Mouse (Mus musculus) limb, embryonic 11.5 days (tissue): Measurements from ENCODE around the gene Pnpla6. TPM values are rescaled to one million over a fixed set of nuclear protein-coding genes. Genes with fewer than 3 reads are reported as not detected.
A peak's percentile ranks its signal among the peaks of the same experiment; 100 is the strongest.

Experiments
- ATAC-seq: fragments of 200-750 bp; cut with Nextera tagmentation; 2 replicates; pipeline ENCODE4 v1.8.0; 2017; ENCODE audit warnings: low read depth; ENCODE audit not compliant: insufficient number of reproducible peaks, low FRiP score, low TSS enrichment
- DNase-seq: peaks from one replicate; pipeline ENCODE4 v3.0.0-alpha.2; 2015; ENCODE audit warnings: low spot score
- H3K27ac ChIP-seq: fragments of 300-500 bp; sonication (generic); replicated peaks from 2 replicates; pipeline ENCODE4 v1.5.1; 2014; ENCODE audit warnings: low read depth, mild to moderate bottlenecking, low read length
- H3K27me3 ChIP-seq: fragments of 300-500 bp; sonication (generic); 2 replicates; pipeline ENCODE4 v1.6.1; 2014; ENCODE audit warnings: mild to moderate bottlenecking, low read length, mixed read lengths; ENCODE audit not compliant: control insufficient read depth, insufficient read depth
- H3K36me3 ChIP-seq: fragments of 300-500 bp; sonication (generic); 2 replicates; pipeline ENCODE4 v1.6.1; 2014; ENCODE audit warnings: mild to moderate bottlenecking, low read length, moderate library complexity, mixed read lengths; ENCODE audit not compliant: control insufficient read depth, insufficient read depth
- H3K4me1 ChIP-seq: fragments of 300-500 bp; sonication (generic); 2 replicates; pipeline ENCODE4 v1.6.1; 2014; ENCODE audit warnings: low read length, mixed read lengths; ENCODE audit not compliant: control insufficient read depth, insufficient read depth
- H3K4me2 ChIP-seq: fragments of 300-500 bp; sonication (generic); 2 replicates; pipeline ENCODE4 v1.6.1; 2014; ENCODE audit warnings: low read depth, mild to moderate bottlenecking, moderate library complexity; ENCODE audit not compliant: severe bottlenecking
- H3K4me3 ChIP-seq: fragments of 300-500 bp; sonication (generic); 2 replicates; pipeline ENCODE4 v1.5.1; 2014; ENCODE audit warnings: low read depth, low read length
- H3K9ac ChIP-seq: fragments of 300-500 bp; sonication (generic); 2 replicates; pipeline ENCODE4 v1.6.1; 2014; ENCODE audit warnings: mild to moderate bottlenecking, low read length
- H3K9me3 ChIP-seq: fragments of 300-500 bp; sonication (generic); 2 replicates; pipeline ENCODE4 v1.6.1; 2016; ENCODE audit warnings: low read length; ENCODE audit not compliant: control insufficient read depth
- WGBS: fragments of 180-500 bp; shearing (Covaris S2); extraction: QIAGEN DNeasy Blood & Tissue Kit; methylation state at CpG from one replicate; pipeline ENCODE4 v1.1.7; 2014; 5-methylcytosine and 5-hydroxymethylcytosine counted together
- polyA plus RNA-seq: library from polyadenylated mRNA; unstranded; fragments of >200 nt; fragmentation: Nextera tagmentation; extraction: Ambion mirVana; gene quantifications from 2 replicates; pipeline ENCODE4 v1.2.1, GENCODE M21; 2014

The Pnpla6 gene
- polyA plus RNA-seq, 1 experiment from 2014 or later, result 15.7 TPM

DNA sequence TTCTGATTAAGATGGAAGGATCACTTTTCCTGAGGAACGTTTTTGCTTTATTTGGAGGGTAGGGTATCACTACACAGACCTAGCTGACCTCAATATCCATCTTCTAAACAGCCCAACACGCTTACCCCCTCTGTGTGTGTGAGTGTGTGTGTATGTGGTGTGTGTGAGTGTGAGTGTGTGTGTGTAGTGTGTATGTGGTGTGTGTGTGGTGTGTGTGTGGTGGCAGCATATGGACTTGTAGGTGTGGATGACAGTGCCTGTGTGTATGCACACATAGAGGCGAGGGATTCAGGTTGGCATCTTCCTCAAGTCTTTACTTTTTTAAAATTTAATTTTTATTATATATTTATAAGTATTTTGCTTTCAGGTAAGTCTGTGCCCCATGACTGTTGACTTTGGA, 16.6 kb upstream of the Pnpla6 start:
- 84% methylated on average over 3 of the region's 3 CpGs for WGBS

DNA sequence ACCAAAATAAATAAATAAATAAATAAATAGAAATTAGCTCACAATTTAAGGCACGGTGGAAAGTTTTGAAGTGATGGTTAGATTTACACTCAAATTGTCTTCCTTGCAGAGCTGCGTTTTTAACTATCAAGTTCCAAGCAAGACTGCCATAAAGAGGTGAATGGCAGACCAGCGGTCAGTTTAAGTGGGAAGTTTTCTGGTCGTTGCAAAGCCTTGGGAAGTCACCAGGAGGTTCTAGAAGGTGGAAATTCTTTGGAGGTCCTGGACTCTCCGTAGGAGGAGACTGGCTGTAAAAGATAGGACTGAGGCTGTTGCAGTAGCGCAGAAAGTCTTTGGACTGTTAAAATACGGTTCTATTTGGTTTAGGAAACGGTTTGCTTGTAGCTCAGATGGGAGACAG, 15.4 kb upstream of the Pnpla6 start:
- no peak for DNase-seq
- peaks cover 22% of the 10 kb centered on the region for H3K36me3 ChIP-seq
- WGBS, result 5% methylated on average over 8 of the region's 8 CpGs
- peak overlapping the region; percentile 75 for H3K4me2 ChIP-seq
- H3K9me3 ChIP-seq, result peaks cover 8% of the 10 kb centered on the region
- no peaks in the 10 kb centered on the region for H3K27me3 ChIP-seq
- H3K4me1 ChIP-seq, result peaks cover 6% of the 10 kb centered on the region; the same call in 1 of the 2 replicates
- peak overlapping the region; percentile 74 for H3K4me3 ChIP-seq
- peak overlapping the region; percentile 76 for H3K9ac ChIP-seq
- H3K27ac ChIP-seq, result peak overlapping the region; percentile 87
- ATAC-seq, result peak; percentile 4; the same call in 1 of the 2 replicates

More for the DNA sequence above, 16.6 kb upstream of the Pnpla6 start:
- Histone ChIP-seq H3K4me1 (peaks cover 6% of the 10 kb centered on the region; the same call in 1 of the 2 replicates), H3K9ac (no peak overlapping the region), H3K4me2 (no peak overlapping the region), H3K36me3 (peaks cover 22% of the 10 kb centered on the region), H3K27ac (no peak overlapping the region), H3K9me3 (peaks cover 8% of the 10 kb centered on the region), H3K27me3 (no peaks in the 10 kb centered on the region), H3K4me3 (no peak overlapping the region)
- no peak for DNase-seq
- no peak for ATAC-seq

DNA sequence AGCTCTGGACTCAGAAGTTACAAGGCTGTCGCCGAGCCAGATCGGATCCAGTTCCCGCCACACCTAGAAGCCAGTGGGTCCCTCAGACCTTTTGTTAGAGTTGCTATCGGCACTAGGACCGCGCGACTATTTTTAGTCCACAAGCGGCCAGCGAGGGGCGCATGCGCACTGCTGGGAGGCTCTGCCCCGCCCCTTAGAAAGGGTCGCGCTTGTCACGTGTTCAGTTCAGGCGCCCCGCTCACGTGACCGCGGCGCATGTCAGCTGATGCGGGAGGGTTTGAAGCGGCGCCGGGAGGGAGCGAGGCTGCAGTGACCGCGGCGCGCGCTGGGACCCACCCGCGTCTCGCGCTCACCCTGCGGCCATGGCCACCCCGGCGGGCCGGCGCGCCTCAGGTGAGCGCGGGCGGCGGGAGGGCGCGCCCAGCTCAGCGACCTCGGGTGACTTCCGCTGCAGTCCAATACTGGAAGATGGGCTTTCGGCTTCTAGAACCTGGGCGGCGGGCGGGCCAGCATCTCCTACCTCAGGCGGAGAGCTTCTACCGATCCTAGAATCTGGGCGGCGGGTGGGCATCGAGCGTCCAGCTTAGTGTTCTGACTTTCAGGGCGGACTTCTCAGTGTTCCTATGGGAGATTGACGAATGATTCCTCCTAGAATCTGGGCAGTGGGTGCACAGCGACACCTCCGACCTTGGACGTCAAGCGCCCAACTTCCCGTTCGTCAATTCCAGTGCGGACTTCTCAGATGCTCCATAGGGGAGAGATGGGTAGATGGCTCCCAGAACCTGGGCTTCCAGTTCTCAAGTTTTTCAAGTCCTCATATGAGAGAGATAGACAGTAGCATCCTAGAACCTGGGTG, 14.7 kb upstream of the Pnpla6 start, which contains the start of gene Mcoln1:
Gene Mcoln1, plus strand, starts transcription at position 223 of the 856 bp plus-strand sequence.
- H3K4me2 ChIP-seq, result peak within 1 kb of the TSS; percentile 75
- peak; percentile 99 for DNase-seq
- peaks cover 8% of the 10 kb centered on the region for H3K9me3 ChIP-seq
- H3K36me3 ChIP-seq, result peaks cover 18% of the 10 kb centered on the region
- peak within 1 kb of the TSS; percentile 87 for H3K27ac ChIP-seq
- H3K9ac ChIP-seq, result peak within 1 kb of the TSS; percentile 76
- peak; percentile 87 for ATAC-seq
- H3K4me3 ChIP-seq, result peak within 1 kb of the TSS; percentile 74
- WGBS, result under 1% methylated on average over 66 of the region's 70 CpGs
- no peaks in the 10 kb centered on the region for H3K27me3 ChIP-seq
- peaks cover 6% of the 10 kb centered on the region; the same call in 1 of the 2 replicates for H3K4me1 ChIP-seq

DNA sequence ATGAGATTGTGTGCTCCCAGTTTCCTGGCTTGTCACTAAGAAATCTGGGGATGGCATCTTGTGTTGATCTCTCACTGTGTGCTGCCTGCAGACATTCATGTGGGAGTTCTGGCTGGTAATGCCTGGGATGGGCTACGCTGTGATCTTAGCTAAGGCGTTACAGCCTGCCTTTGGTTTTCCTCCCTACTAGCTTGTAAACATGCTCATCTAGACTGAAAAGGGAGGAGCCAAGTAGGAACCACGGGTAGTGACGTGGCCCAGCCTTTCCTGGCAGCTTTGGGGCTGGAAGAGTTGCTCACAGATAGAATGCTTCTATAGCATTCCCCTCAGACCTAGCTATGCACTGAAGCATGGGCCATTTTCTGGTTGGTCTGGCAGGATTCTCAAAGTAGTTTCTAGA, 13.0 kb upstream of the Pnpla6 start:
- DNase-seq, result no peak
- 68% methylated on average over 4 of the region's 4 CpGs for WGBS
- H3K9me3 ChIP-seq, result no peaks in the 10 kb centered on the region
- H3K4me1 ChIP-seq, result peaks cover 6% of the 10 kb centered on the region; the same call in 1 of the 2 replicates
- H3K27ac ChIP-seq, result no peak overlapping the region
- no peak for ATAC-seq
- H3K4me2 ChIP-seq, result no peak overlapping the region
- H3K27me3 ChIP-seq, result no peaks in the 10 kb centered on the region
- peaks cover under 1% of the 10 kb centered on the region; the same call in 1 of the 2 replicates for H3K36me3 ChIP-seq
- no peak overlapping the region for H3K4me3 ChIP-seq
- no peak overlapping the region for H3K9ac ChIP-seq

DNA sequence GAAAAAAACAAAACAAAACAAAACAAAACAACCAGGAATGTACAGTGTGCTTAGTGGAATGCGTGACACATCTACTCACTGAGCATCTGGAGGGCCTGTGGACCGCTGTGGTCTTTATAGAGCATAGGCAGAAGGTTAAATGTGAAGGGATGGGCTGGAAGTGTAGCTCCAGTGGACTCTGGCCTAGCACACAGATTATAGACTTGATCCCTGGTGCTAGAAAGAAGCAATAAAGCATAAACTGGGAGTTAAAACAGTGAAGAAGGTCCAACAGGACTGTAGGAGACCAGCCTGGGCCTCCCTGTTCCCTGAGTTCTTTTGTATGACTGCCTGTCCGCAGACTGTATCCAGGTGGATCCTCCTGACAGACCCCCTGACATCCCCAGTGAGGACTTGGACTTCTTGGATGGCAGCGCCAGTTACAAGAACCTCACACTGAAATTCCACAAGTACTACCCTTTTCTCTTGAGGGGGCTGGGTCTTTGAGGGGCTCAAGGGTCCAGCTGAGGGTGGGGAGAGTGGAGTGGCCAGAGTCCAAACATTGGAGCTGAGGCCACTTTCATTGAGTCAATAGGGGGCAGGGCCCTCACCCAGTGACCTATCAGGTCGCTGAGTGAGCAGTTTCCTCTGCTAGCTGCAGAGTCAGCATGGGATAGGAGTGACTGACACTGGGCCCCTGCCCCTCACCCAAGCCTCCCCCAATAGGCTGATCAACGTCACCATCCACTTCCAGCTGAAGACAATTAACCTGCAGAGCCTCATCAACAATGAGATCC, 7.0 kb upstream of the Pnpla6 start:
- H3K27ac ChIP-seq, result no peak overlapping the region
- WGBS, result 86% methylated on average over 6 of the region's 6 CpGs
- H3K4me3 ChIP-seq, result no peak overlapping the region
- H3K4me1 ChIP-seq, result no peaks in the 10 kb centered on the region
- H3K9me3 ChIP-seq, result no peaks in the 10 kb centered on the region
- DNase-seq (no peak), ATAC-seq (no peak)
- peaks cover 9% of the 10 kb centered on the region for H3K36me3 ChIP-seq
- H3K4me2 ChIP-seq, result no peak overlapping the region
- H3K9ac ChIP-seq, result no peak overlapping the region
- no peaks in the 10 kb centered on the region for H3K27me3 ChIP-seq

DNA sequence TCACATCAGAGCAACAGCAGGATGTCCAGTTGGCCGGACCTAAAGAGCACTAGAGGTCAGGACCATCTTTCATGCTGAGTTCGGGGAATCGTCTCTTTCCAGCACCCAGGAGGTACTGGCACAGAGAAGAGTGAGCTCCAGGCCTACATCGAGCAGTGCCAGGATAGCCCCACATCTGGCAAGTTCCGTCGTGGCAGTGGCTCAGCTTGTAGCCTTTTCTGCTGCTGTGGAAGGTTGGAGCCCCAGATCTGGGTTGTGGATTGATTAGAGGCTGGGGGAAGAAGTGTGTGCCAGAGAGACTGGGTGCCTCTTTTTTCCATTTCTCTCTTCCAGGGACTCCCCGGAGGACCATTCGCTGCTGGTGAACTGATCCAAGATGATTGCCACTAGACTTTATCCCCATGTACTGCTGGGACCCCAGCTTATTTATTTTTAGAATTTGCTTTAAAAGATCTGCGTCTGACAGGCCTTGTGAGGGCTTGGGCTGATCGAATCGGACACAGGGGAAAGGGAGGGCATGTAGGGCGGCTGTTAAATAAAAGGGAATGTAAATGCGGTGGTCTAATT, 420 bp upstream of the Pnpla6 start:
- Histone ChIP-seq H3K27ac (peak overlapping the region; percentile 73), H3K9ac (peak overlapping the region; percentile 47), H3K36me3 (no peaks in the 10 kb centered on the region), H3K4me1 (peaks cover 6% of the 10 kb centered on the region), H3K4me2 (peak overlapping the region; percentile 86), H3K4me3 (peak overlapping the region; percentile 39; the same call in 1 of the 2 replicates), H3K27me3 (no peaks in the 10 kb centered on the region), H3K9me3 (peaks cover 3% of the 10 kb centered on the region; the same call in 1 of the 2 replicates)
- WGBS, result 30% methylated on average over 13 of the region's 13 CpGs
- DNase-seq (no peak), ATAC-seq (no peak)

DNA sequence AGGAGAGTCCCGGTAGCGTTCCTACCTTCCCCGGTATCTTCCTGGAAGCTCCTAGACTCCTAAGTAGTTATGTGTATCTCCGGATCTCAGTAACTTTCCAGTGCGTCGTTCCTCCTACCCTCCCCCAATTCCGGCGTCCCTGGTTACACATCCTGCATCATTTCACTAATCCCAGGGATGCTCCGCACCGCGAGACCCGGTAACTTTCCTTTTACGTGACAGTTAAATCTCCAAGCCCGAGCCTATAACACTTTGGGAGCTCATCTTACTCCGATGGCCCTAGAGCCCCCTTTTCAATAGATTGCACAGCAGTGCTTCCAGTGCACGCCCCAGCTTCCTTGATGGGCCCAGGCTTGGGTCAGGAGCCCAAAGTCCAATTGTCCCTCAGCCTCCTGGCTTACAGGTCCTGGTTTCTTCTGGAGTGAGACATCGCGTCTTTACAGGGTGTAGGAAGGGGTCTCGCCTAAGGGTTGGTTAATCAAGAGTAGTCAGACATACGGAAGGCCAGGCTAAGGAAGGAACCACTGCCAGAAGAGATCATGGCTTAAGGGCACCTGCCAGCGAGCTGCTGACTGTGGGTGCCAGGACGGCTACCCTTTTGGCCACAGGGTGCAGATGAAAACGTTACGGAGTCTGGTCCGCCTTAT, 710 bp downstream of the Pnpla6 start:
- peak; percentile 4; the same call in 1 of the 2 replicates for ATAC-seq
- WGBS, result under 1% methylated on average over 25 of the region's 25 CpGs

More for the DNA sequence above, 710 bp downstream of the Pnpla6 start:
- Histone ChIP-seq H3K4me2 (peak overlapping the region; percentile 86), H3K36me3 (no peaks in the 10 kb centered on the region), H3K9me3 (peaks cover 3% of the 10 kb centered on the region; the same call in 1 of the 2 replicates), H3K4me3 (peak overlapping the region; percentile 39), H3K27ac (peak overlapping the region; percentile 5; the same call in 1 of the 2 replicates), H3K27me3 (no peaks in the 10 kb centered on the region), H3K4me1 (peaks cover 6% of the 10 kb centered on the region), H3K9ac (peak overlapping the region; percentile 56)
- peak; percentile 68 for DNase-seq
